Mouse (Mus musculus) left cerebral cortex, postnatal 25 days (tissue): Measurements from ENCODE around the gene Ctdnep1. TPM values are rescaled to one million over a fixed set of nuclear protein-coding genes. Genes with fewer than 3 reads are reported as not detected.

Experiments used
- microRNA-seq, 2 experiments: library from miRNA; unstranded; fragments of <30 nt; microRNA quantifications; one replicate each; pipeline ENCODE4 v1.2.0; 2022
- total RNA-seq, 2 experiments: library from RNA; stranded (reverse); gene quantifications; 2 replicates each; pipeline ENCODE4 v1.2.3; 2021

The Ctdnep1 gene
- total RNA-seq, 2 experiments from 2014 or later = 117 to 129 TPM

Small RNAs within 50 kb of the gene (microRNA-seq; reads per million reads assigned to microRNA genes)
- gene Gm44349 = 0.25 to 0.67 reads per million in 2 experiments
- 10,881 to 11,260 reads per million in 2 experiments for gene Mir324

Other genes starting within 250 kb of the Ctdnep1 start
- gene Polr2a, start 222.5 kb upstream of the Ctdnep1 start, total RNA-seq = 10 to 100 TPM; 53.3 to 53.6 TPM
- gene Slc35g3, start 219.2 kb upstream of the Ctdnep1 start, total RNA-seq = not detected
- gene Zbtb4, start 215.2 kb upstream of the Ctdnep1 start, total RNA-seq = 100 to 1,000 TPM; 110 to 114 TPM
- gene Chrnb1, start 185.2 kb upstream of the Ctdnep1 start, total RNA-seq = 1 to 10 TPM; 1.3 to 2.0 TPM
- gene Fgf11, start 179.3 kb upstream of the Ctdnep1 start, total RNA-seq = 10 to 100 TPM; 14.9 to 17.2 TPM
- gene Tmem102, start 175.5 kb upstream of the Ctdnep1 start, total RNA-seq = not detected
- gene Gm39566, start 165.9 kb upstream of the Ctdnep1 start, total RNA-seq = not detected
- not detected for gene Spem2, start 162.7 kb upstream of the Ctdnep1 start, total RNA-seq
- under 1 TPM in 1 of 2 experiments, not detected in 1; 0.43 TPM for gene Spem1, start 159.0 kb upstream of the Ctdnep1 start, total RNA-seq
- gene Nlgn2, start 143.4 kb upstream of the Ctdnep1 start, total RNA-seq = 100 to 1,000 TPM; 233 to 248 TPM
- gene Tmem256, start 142.6 kb upstream of the Ctdnep1 start, total RNA-seq = 100 to 1,000 TPM; 129 to 134 TPM
- gene Plscr3, start 134.8 kb upstream of the Ctdnep1 start, total RNA-seq = 10 to 100 TPM; 15.6 to 19.2 TPM
- gene Tnk1, start 122.4 kb upstream of the Ctdnep1 start, total RNA-seq = under 1 TPM in 1 of 2 experiments, not detected in 1; 0.27 TPM
- gene Tmem95, start 103.1 kb upstream of the Ctdnep1 start, total RNA-seq = not detected
- gene Kctd11, start 99.8 kb upstream of the Ctdnep1 start, total RNA-seq = 1 to 10 TPM; 1.1 to 1.2 TPM
- not detected for gene Acap1, start 85.6 kb upstream of the Ctdnep1 start, total RNA-seq
- gene 2810408A11Rik, start 80.2 kb upstream of the Ctdnep1 start, total RNA-seq = under 1 TPM; 0.55 to 0.60 TPM
- 100 to 1,000 TPM; 113 to 117 TPM for gene Neurl4, start 80.1 kb upstream of the Ctdnep1 start, total RNA-seq
- gene Gps2, start 67.3 kb upstream of the Ctdnep1 start, total RNA-seq = 10 to 100 TPM; 26.9 to 33.2 TPM
- gene Eif5a, start 59.2 kb upstream of the Ctdnep1 start, total RNA-seq = 100 to 1,000 TPM; 425 to 450 TPM
- gene Ybx2, start 45.4 kb upstream of the Ctdnep1 start, total RNA-seq = 10 to 100 TPM in 1 of 2 experiments, 1 to 10 TPM in 1; 6.1 to 10.7 TPM
- gene Slc2a4, start 33.0 kb upstream of the Ctdnep1 start, total RNA-seq = 1 to 10 TPM; 2.3 to 3.5 TPM
- not detected for gene Cldn7, start 16.4 kb upstream of the Ctdnep1 start, total RNA-seq
- gene Elp5, start 1.4 kb downstream of the Ctdnep1 start, total RNA-seq = 100 to 1,000 TPM; 106 to 109 TPM
- 100 to 1,000 TPM; 217 to 218 TPM for gene Gabarap, start 10.0 kb downstream of the Ctdnep1 start, total RNA-seq
- 10 to 100 TPM; 44.6 to 47.5 TPM for gene Phf23, start 14.6 kb downstream of the Ctdnep1 start, total RNA-seq
- gene Dvl2, start 19.4 kb downstream of the Ctdnep1 start, total RNA-seq = 10 to 100 TPM; 26.1 to 32.2 TPM
- gene Acadvl, start 34.3 kb downstream of the Ctdnep1 start, total RNA-seq = 10 to 100 TPM; 57.4 to 59.3 TPM
- 100 to 1,000 TPM; 931 to 954 TPM for gene Dlg4, start 35.8 kb downstream of the Ctdnep1 start, total RNA-seq
- 1 to 10 TPM; 1.7 to 3.1 TPM for gene Asgr1, start 72.9 kb downstream of the Ctdnep1 start, total RNA-seq
- gene Asgr2, start 111.5 kb downstream of the Ctdnep1 start, total RNA-seq = not detected
- gene Mgl2, start 149.2 kb downstream of the Ctdnep1 start, total RNA-seq = under 1 TPM; 0.44 to 0.50 TPM
- 1 to 10 TPM; 2.3 to 2.4 TPM for gene Clec10a, start 175.0 kb downstream of the Ctdnep1 start, total RNA-seq
- 10 to 100 TPM; 23.9 to 27.1 TPM for gene Slc16a11, start 231.6 kb downstream of the Ctdnep1 start, total RNA-seq
- gene Slc16a13, start 239.9 kb downstream of the Ctdnep1 start, total RNA-seq = 1 to 10 TPM; 7.0 to 8.3 TPM
- gene Bcl6b, start 248.6 kb downstream of the Ctdnep1 start, total RNA-seq = 1 to 10 TPM; 1.7 to 2.2 TPM